Mouse (Mus musculus): Measurements from ENCODE around the gene Zfp839. TPM values are rescaled to one million over a fixed set of nuclear protein-coding genes. Genes with fewer than 3 reads are reported as not detected.

The Zfp839 gene
- total RNA-seq, 4 experiments from 2014 or later, result 12.3 to 15.4 (median 14.8) TPM

DNA sequence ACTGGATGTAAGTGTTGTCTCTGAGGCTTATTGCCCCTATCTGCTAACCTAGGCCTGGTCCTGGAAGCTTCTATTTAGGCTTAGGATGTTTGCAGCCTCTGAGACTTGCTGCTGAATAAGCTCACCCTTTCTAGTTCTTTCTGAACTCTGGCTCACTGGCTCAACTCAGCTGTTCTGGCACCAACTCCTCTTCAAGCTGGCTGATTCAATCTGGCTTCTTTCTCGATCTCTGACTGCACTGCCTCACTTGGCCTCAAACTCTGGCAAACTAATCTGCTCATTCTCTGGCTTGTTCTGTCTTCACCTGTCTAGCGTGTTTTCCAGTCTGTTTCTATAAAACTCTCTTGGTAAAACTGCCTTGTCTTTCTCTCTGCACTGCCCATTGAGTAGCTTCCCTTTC is 25.3 kb downstream of the Zfp839 start:
- no peak for DNase-seq (ENCODE audit: low spot score in 2 of 2)

DNA sequence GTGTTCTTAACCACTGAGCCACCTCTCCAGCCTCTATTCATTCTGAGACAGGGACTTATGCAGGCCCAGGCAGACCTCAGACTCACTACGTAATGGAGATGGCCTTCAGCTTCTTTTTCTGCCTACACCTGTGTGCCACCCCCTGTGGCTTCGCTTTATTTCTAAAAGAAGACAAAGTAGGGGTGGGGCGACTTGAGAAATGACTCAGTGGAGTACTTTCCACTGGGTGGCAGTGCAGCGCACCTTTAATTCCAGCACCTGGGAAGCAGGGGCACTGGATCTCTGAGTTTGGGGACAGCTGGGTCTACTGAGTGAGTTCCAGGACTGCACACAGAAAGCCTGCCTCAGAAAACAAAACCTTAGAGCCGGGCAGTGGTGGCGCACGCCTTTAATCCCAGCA is 32.2 kb downstream of the Zfp839 start:
- DNase-seq (ENCODE audit: low spot score in 2 of 2), result no peak

GRCm38 (mm10) chr12:110885251-110885650 is 35.2 kb downstream of the Zfp839 start:
- no peak for DNase-seq (ENCODE audit: low spot score in 2 of 2)

- DNase-seq (ENCODE audit: low spot score in 2 of 2), result no peak
Observed at GRCm38 (mm10) chr12:110888106-110888505, 38.1 kb downstream of the Zfp839 start.

DNA sequence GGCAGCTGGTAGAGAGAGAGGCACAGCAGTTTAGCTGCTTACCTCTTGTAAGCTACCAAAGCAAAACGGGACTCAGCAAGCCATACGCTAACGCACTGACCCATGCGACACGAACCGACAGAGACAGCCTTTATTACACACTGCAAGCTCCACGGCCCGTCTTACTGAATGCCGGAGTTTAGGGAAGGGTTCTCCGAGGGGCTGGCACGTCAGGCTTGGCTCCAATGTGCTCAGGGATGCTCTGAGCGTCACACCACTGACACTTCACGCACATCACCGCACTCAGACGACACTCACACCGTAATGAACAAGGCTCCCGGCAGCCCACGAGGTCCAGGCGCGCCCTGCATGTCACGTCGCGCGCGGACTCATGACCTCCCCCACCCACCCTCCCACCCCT is 38.6 kb downstream of the Zfp839 start:
- peak in 1 of 2 experiments; percentile 42 for DNase-seq (ENCODE audit: low spot score in 2 of 2)

GRCm38 (mm10) chr12:110889036-110890020 is 39.3 kb downstream of the Zfp839 start, which contains the start of the genes Cinp and Tecpr2:
TSS of gene Cinp (minus strand) at chr12:110889145.
TSS of gene Tecpr2 (plus strand) at chr12:110889264.
- peak; percentile 96 to 97 for DNase-seq (ENCODE audit: low spot score in 2 of 2)

DNA sequence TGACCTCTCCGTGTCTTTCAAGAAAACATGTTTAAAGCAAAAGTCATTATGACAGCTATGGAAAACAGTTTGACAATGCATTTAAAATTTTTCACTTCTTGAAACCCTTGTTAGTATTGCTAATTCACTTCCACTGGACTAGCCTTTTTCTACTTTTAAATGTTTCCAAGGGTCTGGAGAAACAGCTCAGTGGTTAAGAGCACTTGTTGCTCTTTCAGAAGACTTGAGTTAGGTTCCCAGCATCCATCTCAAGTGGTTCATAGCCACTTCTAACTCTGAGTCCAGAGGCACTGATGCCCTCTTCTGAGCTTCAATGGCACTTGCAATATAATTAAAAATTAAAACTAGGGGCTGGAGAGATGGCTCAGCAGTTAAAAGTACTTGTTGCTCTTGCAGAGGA is 41.8 kb downstream of the Zfp839 start:
- no peak for DNase-seq (ENCODE audit: low spot score in 2 of 2)

DNA sequence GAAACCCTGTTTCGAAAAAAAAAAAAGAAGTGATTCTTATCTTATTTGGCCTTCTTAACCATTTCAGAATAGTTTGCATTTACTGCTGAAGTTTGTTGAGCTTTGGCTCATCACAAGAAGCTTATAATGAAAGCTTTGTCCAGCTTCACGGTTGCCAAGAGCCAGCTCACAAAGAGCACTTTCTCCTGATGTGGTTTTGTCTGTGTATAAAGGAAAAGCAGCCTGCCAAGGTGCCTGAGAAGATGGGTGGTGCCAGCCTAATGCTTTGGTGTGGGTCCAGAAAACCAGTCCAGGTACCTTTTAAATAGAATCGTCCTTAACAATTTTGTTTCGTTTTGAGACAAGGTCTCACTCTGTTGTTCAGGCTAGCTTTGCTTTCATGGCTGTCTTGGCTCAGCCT is 52.1 kb downstream of the Zfp839 start:
- no peak for DNase-seq (ENCODE audit: low spot score in 2 of 2)

GRCm38 (mm10) chr12:110903536-110903935 is 53.5 kb downstream of the Zfp839 start:
- DNase-seq (ENCODE audit: low spot score in 2 of 2), result no peak

GRCm38 (mm10) chr12:110907845-110908244 is 57.8 kb downstream of the Zfp839 start:
- DNase-seq (ENCODE audit: low spot score in 2 of 2), result no peak

DNA sequence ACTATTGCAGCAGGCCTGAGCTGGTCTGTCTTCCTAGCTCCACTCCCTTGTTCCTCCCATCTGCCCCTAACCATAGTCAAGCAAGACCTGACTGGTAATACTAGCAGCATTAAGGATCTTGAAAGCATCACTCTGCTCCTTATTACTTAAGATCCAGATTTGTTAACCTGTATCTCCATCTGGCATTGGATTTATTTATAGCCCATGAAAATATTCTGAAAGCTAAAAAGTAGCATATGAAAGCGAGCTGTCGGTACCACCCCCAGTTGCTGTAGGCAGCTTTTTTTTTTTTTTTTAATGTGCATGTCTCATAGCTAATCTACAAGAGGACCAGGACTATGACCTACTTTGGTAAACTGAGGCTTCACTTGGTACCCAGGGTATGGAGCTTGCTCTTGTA is 59.9 kb downstream of the Zfp839 start:
- no peak for DNase-seq (ENCODE audit: low spot score in 2 of 2)

GRCm38 (mm10) chr12:110915761-110916160 is 65.7 kb downstream of the Zfp839 start:
- no peak for DNase-seq (ENCODE audit: low spot score in 2 of 2)

Other genes starting within 250 kb of the Zfp839 start
- 100 to 1,000 TPM; 273 to 309 (median 284) TPM for gene Dync1h1, start 248.8 kb upstream of the Zfp839 start, total RNA-seq (2022)
- gene 1700001K19Rik, start 167.6 kb upstream of the Zfp839 start, total RNA-seq (2022), result not detected
- 1,000 to 10,000 TPM in 2 of 4 experiments, 100 to 1,000 TPM in 2; 961 to 1,174 (median 991) TPM for gene Hsp90aa1, start 147.5 kb upstream of the Zfp839 start, total RNA-seq (2022)
- 10 to 100 TPM; 44.8 to 62.6 (median 50.4) TPM for gene Wdr20, start 112.3 kb upstream of the Zfp839 start, total RNA-seq (2022)
- 10 to 100 TPM in 3 of 4 experiments, 1 to 10 TPM in 1; 7.5 to 14.1 (median 11.5) TPM for gene Mok, start 9.3 kb upstream of the Zfp839 start, total RNA-seq (2022)
- 10 to 100 TPM; 47.1 to 66.8 (median 55.9) TPM for gene Cinp, start 38.9 kb downstream of the Zfp839 start, total RNA-seq (2022)
- 10 to 100 TPM; 40.1 to 46.1 (median 44.4) TPM for gene Tecpr2, start 39.0 kb downstream of the Zfp839 start, total RNA-seq (2022)
- 10 to 100 TPM; 12.5 to 14.0 (median 12.8) TPM for gene Ankrd9, start 128.8 kb downstream of the Zfp839 start, total RNA-seq (2022)
- gene Rcor1, start 189.1 kb downstream of the Zfp839 start, total RNA-seq (2022), result 10 to 100 TPM; 14.9 to 19.8 (median 17.1) TPM

Measured in layer of hippocampus, adult 8-10 months (tissue).